Mouse (Mus musculus) erythroblast, adult 5-6 weeks (primary cell): Measurements from ENCODE around the gene Cyp3a16. TPM values are rescaled to one million over a fixed set of nuclear protein-coding genes. Genes with fewer than 3 reads are reported as not detected.
"Not testable (repeated sequence)": the region's sequence is repeated elsewhere in the genome, so short reads cannot be mapped to it uniquely, and the experiment has no call there.

Experiments
- ATAC-seq: replicated peaks from 2 replicates; pipeline ENCODE4 v1.8.0; 2016; ENCODE audit warnings: moderate number of reproducible peaks, mild to moderate bottlenecking, moderate TSS enrichment, inconsistent platforms; ENCODE audit not compliant: poor library complexity, low FRiP score, severe bottlenecking
- total RNA-seq, 2 experiments: library from RNA; stranded (forward) in 1 of 2; stranded (reverse) in 1 of 2; fragments of 150-400 nt in 1 of 2; fragments of 200-764, 138-1000 nt in 1 of 2; gene quantifications; 2 replicates each; pipeline versions ENCODE4 v1.2.3 to v1.2.4; 2015 to 2017; ENCODE audit warnings: low replicate concordance in 2 of 2

The Cyp3a16 gene
- total RNA-seq (2015; ENCODE audit: low replicate concordance) (not detected in 2 replicates), total RNA-seq (2017; ENCODE audit: low replicate concordance) (not detected in 2 replicates)

DNA sequence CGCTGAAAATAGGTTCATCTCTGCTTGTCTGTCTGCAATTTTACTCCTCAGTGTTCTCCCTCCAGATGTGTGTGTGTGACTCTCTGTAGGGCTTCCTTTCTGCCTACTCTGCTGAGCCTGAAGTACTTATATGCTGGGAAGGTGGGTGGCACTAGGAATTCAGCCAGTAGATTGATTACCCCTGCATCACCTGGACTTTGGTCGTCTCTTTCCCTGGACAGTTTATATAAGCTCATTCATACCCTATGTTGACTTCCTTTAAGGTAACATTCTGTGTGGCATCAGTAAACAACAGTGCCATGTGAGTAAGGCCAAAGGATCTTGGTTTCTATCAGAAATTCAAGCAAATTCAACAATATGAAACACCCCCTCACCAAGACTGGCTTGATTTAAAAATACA lies at the start of gene Cyp3a16:
Gene Cyp3a16, minus strand, starts transcription at position 101 of the 400 bp plus-strand sequence.
- ATAC-seq: not testable (repeated sequence)

DNA sequence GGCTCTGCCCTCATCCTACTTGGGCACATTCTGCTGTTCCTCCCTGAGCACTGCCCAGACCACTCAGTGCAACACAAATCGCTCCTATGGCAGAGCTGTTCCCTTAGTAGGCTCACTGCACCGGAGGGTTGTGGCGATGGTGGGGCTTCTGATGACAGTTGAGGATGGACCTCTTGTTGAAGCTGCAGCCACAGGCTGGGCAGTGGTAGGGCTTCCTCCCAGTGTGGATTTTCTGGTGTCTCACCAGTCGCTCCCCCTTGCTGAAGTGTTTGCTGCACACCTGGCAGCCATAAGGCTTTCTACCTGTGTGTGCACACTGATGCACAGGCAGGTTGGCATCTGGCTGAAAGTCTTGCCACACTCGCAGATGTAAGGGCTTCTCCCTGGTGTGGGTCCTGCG lies 20.8 kb upstream of the Cyp3a16 start:
- no peak for ATAC-seq

DNA sequence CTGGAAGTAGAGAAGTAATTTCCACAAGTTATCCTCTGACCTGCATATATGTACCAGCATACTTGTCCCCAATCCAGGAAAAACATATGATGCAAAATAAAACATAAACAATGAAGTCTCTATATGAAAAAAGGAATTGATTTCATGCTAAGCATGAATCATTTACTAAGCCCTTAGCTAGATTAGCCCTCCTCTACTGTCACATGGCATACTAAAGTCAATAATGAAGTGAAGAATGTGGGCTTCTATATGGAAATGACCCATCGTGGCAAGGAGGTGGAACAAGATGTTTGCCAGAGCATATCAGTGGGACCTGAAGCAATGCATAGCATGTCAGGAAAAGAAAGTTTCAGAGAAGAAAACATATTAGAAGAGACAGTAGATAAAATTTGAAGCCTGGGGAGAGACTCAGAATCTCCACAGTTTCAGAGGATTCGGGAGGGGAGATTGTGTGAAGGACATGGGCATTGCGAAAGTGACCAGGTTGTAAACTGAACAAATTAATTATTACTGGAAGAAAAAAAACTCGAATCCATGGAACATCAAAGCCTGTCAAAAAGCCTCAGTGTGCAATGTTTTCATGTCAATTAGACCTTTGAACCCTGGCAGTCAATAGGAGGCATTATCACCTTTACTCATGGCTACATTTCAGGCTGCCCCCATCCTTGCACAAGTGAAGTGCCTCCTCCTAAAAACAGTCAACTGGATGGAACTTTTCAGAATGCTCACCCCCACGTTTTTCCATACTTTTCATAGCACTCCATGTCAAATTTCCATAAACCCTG lies 5.0 kb downstream of the Cyp3a16 start:
- no peak for ATAC-seq

DNA sequence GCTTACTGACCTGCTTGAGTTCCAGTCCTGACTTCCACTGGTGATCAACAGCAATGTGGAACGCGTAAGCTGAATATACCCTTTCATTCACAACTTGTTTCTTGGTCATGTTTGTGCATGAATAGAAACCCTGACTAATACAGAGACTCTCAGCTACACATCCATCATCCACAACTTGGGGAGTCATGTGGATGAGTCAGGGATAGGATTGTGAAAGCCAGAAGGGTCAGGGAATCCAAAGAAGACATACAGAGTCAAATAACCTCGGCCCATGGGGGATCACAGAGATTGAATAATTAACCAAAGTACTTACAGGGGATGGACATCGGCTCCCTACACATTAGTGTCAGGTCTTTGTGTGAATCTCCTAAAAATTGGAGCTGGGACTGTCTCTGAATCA lies 7.2 kb downstream of the Cyp3a16 start:
- no peak for ATAC-seq

DNA sequence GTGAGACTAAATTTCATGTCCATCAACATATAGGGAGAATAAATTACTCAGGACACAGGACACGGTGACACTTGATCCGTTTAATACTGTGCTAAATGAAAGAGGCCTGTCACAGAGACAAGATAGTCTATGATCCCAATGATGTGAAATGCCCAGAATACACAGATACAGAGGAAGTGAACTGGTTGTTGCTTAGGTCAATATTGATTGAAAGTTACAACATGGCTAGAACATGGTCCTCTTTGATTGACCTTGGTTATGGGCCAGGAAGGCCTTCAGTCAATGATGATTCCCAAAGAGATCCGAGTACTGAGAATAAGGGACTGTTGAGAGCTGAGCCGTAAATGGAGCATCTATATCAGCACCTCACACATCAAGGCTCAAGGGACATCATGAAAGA lies 15.1 kb downstream of the Cyp3a16 start:
- ATAC-seq: no peak

DNA sequence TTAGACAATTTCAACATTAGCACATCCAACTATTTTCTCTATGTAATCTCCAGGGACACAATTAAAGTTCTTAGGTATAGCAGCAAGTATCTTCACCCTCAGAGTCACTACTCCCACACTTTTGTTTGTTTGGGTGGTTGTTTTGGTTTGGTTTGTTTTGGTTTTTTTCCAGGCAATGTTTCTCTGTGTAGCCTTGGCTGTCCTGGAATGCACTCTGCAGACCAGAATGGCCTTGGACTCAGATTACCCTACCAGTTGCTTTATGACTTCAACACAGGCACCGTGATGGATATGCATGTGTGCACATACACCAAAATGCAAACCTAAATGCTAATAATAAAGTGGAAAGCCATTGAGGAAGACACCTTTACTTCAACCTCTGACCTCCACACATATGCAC lies 35.8 kb downstream of the Cyp3a16 start:
- no peak for ATAC-seq

DNA sequence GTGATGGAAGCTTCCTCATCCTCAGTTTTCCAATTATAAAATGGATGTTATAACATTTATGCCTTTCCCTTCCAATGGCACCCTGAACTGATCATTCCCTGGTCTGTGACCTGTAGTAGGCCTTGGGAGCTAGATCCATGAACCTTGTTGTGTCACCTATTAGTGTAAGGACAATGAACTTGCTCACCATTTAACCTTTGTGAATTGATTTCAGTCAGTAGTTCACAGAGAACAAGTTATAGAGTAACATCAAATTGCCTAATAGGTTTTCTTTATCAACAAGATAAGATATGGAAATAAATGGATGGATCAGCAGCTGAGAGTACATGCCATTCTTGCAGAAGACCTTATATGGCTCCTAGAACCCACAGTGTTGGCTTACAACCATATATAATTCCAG lies 38.5 kb downstream of the Cyp3a16 start:
- no peak for ATAC-seq

DNA sequence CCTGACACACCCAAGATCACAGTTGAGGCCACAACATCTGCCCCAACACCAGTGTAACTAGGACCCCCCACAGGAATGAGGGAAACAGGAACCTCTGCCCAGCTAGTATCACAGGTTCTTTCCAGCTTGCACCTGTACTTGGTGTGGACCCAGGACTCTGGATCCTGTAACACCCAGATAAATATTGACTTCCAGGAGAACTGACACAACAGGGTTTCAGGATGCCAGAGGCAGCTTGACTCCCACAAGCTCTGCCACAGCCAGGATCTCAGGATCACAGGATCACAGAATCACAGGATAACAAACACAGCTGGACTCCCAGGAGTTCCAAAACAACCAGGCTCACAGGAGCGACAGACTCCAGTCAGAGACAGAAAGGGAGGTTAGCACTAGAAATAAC lies 47.2 kb downstream of the Cyp3a16 start:
- no peak for ATAC-seq

DNA sequence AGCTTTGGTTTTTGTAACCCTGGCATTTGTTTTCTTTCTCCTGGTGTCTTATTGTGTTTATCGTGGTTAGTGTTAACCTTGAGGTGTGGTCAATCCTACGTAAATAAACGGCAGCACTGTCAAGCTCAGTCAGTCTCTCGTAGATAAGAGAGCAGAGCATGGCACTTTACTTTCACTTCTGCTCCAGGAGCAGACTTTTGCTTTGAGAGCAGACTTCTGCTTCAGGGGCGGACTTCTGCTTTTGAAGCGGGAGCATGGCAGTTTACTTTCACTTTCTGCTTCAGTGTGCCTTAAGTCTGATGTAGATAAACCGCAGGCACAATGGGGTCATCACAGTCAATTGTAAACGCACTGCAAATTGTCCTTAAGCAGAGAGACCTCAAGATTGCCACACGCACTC lies 54.1 kb downstream of the Cyp3a16 start:
- not testable (repeated sequence) for ATAC-seq

Other genes with a start within 250 kb of the Cyp3a16 start
- 24.8 and 33.9 TPM in 2 replicates for gene Zfp655, start 238.0 kb downstream of the Cyp3a16 start, total RNA-seq (2015; ENCODE audit: low replicate concordance)
- gene Zfp655, start 238.0 kb downstream of the Cyp3a16 start, total RNA-seq (2017; ENCODE audit: low replicate concordance): 36.8 and 44.6 TPM in 2 replicates
- gene Zscan25, start 189.2 kb downstream of the Cyp3a16 start, total RNA-seq (2015; ENCODE audit: low replicate concordance): 0.63 and 1.7 TPM in 2 replicates
- gene Zscan25, start 189.2 kb downstream of the Cyp3a16 start, total RNA-seq (2017; ENCODE audit: low replicate concordance): 2.4 TPM in 1 of 2 replicates, not detected in the other
- not detected in 2 replicates for gene Cyp3a57, start 124.4 kb downstream of the Cyp3a16 start, total RNA-seq (2015; ENCODE audit: low replicate concordance)
- gene Cyp3a57, start 124.4 kb downstream of the Cyp3a16 start, total RNA-seq (2017; ENCODE audit: low replicate concordance): not detected in 2 replicates
- gene Cyp3a41b, start 115.0 kb upstream of the Cyp3a16 start, total RNA-seq (2015; ENCODE audit: low replicate concordance): not detected in 2 replicates
- not detected in 2 replicates for gene Cyp3a41b, start 115.0 kb upstream of the Cyp3a16 start, total RNA-seq (2017; ENCODE audit: low replicate concordance)